Mouse (Mus musculus) liver, embryonic 18 days (tissue): ENCODE results near the gene Skint5. TPM values are rescaled to one million over a fixed set of nuclear protein-coding genes. Genes with fewer than 3 reads are reported as not detected.

Source experiments
- polyA plus RNA-seq: library from polyadenylated mRNA; depleted of rRNA; stranded (reverse); fragments of >200 nt; gene quantifications from 2 replicates; pipeline ENCODE4 v1.2.3, GENCODE M21; 2012; rRNA removed

Skint5 gene
- polyA plus RNA-seq, result not detected in 2 replicates

GRCm38 (mm10) chr4:113999403-113999802 lies at the start of gene Skint5:
TSS of gene Skint5 (minus strand) at chr4:113999503.

Other genes with a start within 250 kb of the Skint5 start
- gene Skint11, start 163.9 kb upstream of the Skint5 start, polyA plus RNA-seq, result not detected in 2 replicates